Mouse (Mus musculus): ENCODE data around the gene Ppil1. TPM values are rescaled to one million over a fixed set of nuclear protein-coding genes. Genes with fewer than 3 reads are reported as not detected.

Gene Ppil1
- total and polyA plus RNA-seq, 3 experiments: 115 to 135 (median 122) TPM

- no peaks in the 10 kb centered on the region for H3K36me3 ChIP-seq (ENCODE audit: control insufficient read depth in 1 of 2, insufficient read depth in 2 of 2, low read length in 2 of 2)
- no peak overlapping the region for H3K4me3 ChIP-seq (ENCODE audit: control insufficient read depth in 1 of 2, insufficient read depth in 1 of 2, low read depth in 2 of 2, low read length in 2 of 2)
- TF ChIP-seq KAT2A (conservative IDR thresholded peaks at IDR 0.05; ENCODE audit: low read depth, low read length): no peak
- no peak for TF ChIP-seq TBP (IDR thresholded peaks at IDR 0.05; ENCODE audit: low read depth, low read length)
- no peak for TF ChIP-seq RCOR1 (IDR thresholded peaks at IDR 0.05; ENCODE audit: low read depth, low read length)
- no peak for TF ChIP-seq ZMIZ1 (IDR thresholded peaks at IDR 0.05; ENCODE audit: low read depth, low read length)
- no peak for TF ChIP-seq MAX (IDR thresholded peaks at IDR 0.05; ENCODE audit: low read length)
- no peak for TF ChIP-seq ZNF384 (IDR thresholded peaks at IDR 0.05; ENCODE audit: low read depth, low read length)
- no peak for TF ChIP-seq ETS1 (IDR thresholded peaks at IDR 0.05; ENCODE audit: low read depth, low read length)
- TF ChIP-seq NRF1 (IDR thresholded peaks at IDR 0.05; ENCODE audit: insufficient read depth, low read depth, low read length, poor library complexity, severe bottlenecking): no peak
- no peak for TF ChIP-seq MYB (IDR thresholded peaks at IDR 0.05; ENCODE audit: low read depth, low read length)
- no peak for TF ChIP-seq CHD1 (IDR thresholded peaks at IDR 0.05; ENCODE audit: low read depth, low read length)
- no peak for TF ChIP-seq CTCF (IDR thresholded peaks at IDR 0.05 in 2 of 3, conservative IDR thresholded peaks at IDR 0.05 in 1 of 3; ENCODE audit: control insufficient read depth in 1 of 3, insufficient read depth in 1 of 3, low read depth in 2 of 3, low read length in 3 of 3, poor library complexity in 1 of 3, severe bottlenecking in 1 of 3)
- no peak for TF ChIP-seq USF2 (IDR thresholded peaks at IDR 0.05; ENCODE audit: borderline replicate concordance in 1 of 2, insufficient read depth in 1 of 2, low read depth in 1 of 2, low read length in 2 of 2)
- no peak for TF ChIP-seq ELF1 (IDR thresholded peaks at IDR 0.05; ENCODE audit: low read depth, low read length)
- TF ChIP-seq POLR2AphosphoS5 (IDR thresholded peaks at IDR 0.05; ENCODE audit: borderline replicate concordance, low read depth, low read length): no peak
- no peak for TF ChIP-seq MAZ (IDR thresholded peaks at IDR 0.05; ENCODE audit: low read depth, low read length)
- TF ChIP-seq TCF12 (IDR thresholded peaks at IDR 0.05; ENCODE audit: low read depth, low read length): no peak
- no peaks in the 10 kb centered on the region for H3K27me3 ChIP-seq (ENCODE audit: control insufficient read depth in 1 of 2, insufficient read depth in 2 of 2, low read length in 2 of 2)
- H3K9me3 ChIP-seq (replicated peaks; ENCODE audit: insufficient read depth, low read length): no peaks in the 10 kb centered on the region
- no peaks in the 10 kb centered on the region for H3K4me1 ChIP-seq (ENCODE audit: control insufficient read depth in 1 of 2, insufficient read depth in 2 of 2, low read length in 2 of 2)
- no peak overlapping the region for H3K9ac ChIP-seq (ENCODE audit: control insufficient read depth, low read depth, low read length, poor library complexity, severe bottlenecking)
- H3K79me2 ChIP-seq (ENCODE audit: control insufficient read depth, insufficient read depth, low read length, poor library complexity): no peaks in the 10 kb centered on the region
- DNase-seq (ENCODE audit: low read depth, low spot score): no peak
- H3K27ac ChIP-seq (ENCODE audit: control insufficient read depth, low read depth, low read length): no peak overlapping the region
Measured at GRCm38 (mm10) chr17:29312082-29312481, 48.1 kb upstream of the Ppil1 start.

DNA sequence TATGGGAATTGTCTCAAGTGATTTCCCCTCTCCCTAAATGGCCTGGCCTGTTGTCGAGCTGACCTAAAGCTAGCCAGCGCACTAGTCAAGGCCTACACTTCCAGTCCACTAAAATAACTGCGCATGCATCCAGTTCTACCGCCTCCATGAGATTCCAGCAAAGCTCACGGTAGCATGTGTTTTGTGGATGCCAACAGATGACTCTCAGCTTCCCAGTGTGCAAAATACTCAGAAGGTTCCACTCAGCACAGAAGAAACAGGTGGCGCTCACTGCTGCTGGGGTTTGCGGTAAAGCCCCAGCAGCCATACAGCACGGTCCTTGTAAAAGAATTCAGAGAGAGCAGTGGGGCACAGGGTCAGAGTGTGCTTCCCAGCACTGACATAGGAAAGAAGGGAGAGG, 47.6 kb upstream of the Ppil1 start:
- no peak overlapping the region for H3K27ac ChIP-seq (ENCODE audit: control insufficient read depth, low read depth, low read length)
- TF ChIP-seq RAD21 (IDR thresholded peaks at IDR 0.05; ENCODE audit: low read depth, low read length) (no peak), MEF2A (IDR thresholded peaks at IDR 0.05; ENCODE audit: extremely low read depth, insufficient replicate concordance, low read depth, low read length, poor library complexity, severe bottlenecking) (no peak), ZC3H11A (IDR thresholded peaks at IDR 0.05; ENCODE audit: low read depth, low read length) (no peak), NRF1 (IDR thresholded peaks at IDR 0.05; ENCODE audit: insufficient read depth, low read depth, low read length, poor library complexity, severe bottlenecking) (no peak), TBP (IDR thresholded peaks at IDR 0.05; ENCODE audit: low read depth, low read length) (no peak), E2F4 (IDR thresholded peaks at IDR 0.05; ENCODE audit: borderline replicate concordance, low read depth, low read length) (no peak), SIN3A (IDR thresholded peaks at IDR 0.05; ENCODE audit: low read length) (no peak), ZKSCAN1 (IDR thresholded peaks at IDR 0.05; ENCODE audit: low read depth, low read length) (no peak), MXI1 (IDR thresholded peaks at IDR 0.05; ENCODE audit: low read depth, low read length) (no peak), CHD2 (IDR thresholded peaks at IDR 0.05; ENCODE audit: low read length) (no peak), USF1 (IDR thresholded peaks at IDR 0.05; ENCODE audit: low read depth, low read length) (no peak), MAZ (IDR thresholded peaks at IDR 0.05; ENCODE audit: low read depth, low read length) (no peak), EP300 (IDR thresholded peaks at IDR 0.05; ENCODE audit: low read depth in 1 of 2, low read length in 2 of 2) (no peak), JUND (IDR thresholded peaks at IDR 0.05; ENCODE audit: low read depth, low read length) (no peak), MYC (IDR thresholded peaks at IDR 0.05; ENCODE audit: low read depth, low read length) (no peak), BHLHE40 (IDR thresholded peaks at IDR 0.05; ENCODE audit: borderline replicate concordance, low read depth, low read length) (no peak)
- no peak for DNase-seq (ENCODE audit: low read depth, low spot score)
- no peaks in the 10 kb centered on the region for H3K79me2 ChIP-seq (ENCODE audit: control insufficient read depth, insufficient read depth, low read length, poor library complexity)
- H3K4me1 ChIP-seq (ENCODE audit: control insufficient read depth in 1 of 2, insufficient read depth in 2 of 2, low read length in 2 of 2): no peaks in the 10 kb centered on the region
- H3K9me3 ChIP-seq (replicated peaks; ENCODE audit: insufficient read depth, low read length): no peaks in the 10 kb centered on the region
- no peaks in the 10 kb centered on the region for H3K36me3 ChIP-seq (ENCODE audit: control insufficient read depth in 1 of 2, insufficient read depth in 2 of 2, low read length in 2 of 2)
- H3K27me3 ChIP-seq (ENCODE audit: control insufficient read depth in 1 of 2, insufficient read depth in 2 of 2, low read length in 2 of 2): no peaks in the 10 kb centered on the region
- H3K4me3 ChIP-seq (ENCODE audit: control insufficient read depth in 1 of 2, insufficient read depth in 1 of 2, low read depth in 2 of 2, low read length in 2 of 2): no peak overlapping the region
- H3K9ac ChIP-seq (ENCODE audit: control insufficient read depth, low read depth, low read length, poor library complexity, severe bottlenecking): no peak overlapping the region

All from MEL (cell line).